Mouse (Mus musculus): ENCODE measurements around the gene Txndc17. TPM values are rescaled to one million over a fixed set of nuclear protein-coding genes. Genes with fewer than 3 reads are reported as not detected.
A peak's percentile ranks its signal among the peaks of the same experiment; 100 is the strongest.

The Txndc17 gene
- polyA plus RNA-seq, 2 experiments from 2014 or later: 86.0 to 99.9 TPM

GRCm38 (mm10) chr11:72223414-72223813 is 16.1 kb downstream of the Txndc17 start:
- ATAC-seq: no peak

GRCm38 (mm10) chr11:72224865-72225264 is 17.5 kb downstream of the Txndc17 start:
- peak; percentile 76 for ATAC-seq

DNA sequence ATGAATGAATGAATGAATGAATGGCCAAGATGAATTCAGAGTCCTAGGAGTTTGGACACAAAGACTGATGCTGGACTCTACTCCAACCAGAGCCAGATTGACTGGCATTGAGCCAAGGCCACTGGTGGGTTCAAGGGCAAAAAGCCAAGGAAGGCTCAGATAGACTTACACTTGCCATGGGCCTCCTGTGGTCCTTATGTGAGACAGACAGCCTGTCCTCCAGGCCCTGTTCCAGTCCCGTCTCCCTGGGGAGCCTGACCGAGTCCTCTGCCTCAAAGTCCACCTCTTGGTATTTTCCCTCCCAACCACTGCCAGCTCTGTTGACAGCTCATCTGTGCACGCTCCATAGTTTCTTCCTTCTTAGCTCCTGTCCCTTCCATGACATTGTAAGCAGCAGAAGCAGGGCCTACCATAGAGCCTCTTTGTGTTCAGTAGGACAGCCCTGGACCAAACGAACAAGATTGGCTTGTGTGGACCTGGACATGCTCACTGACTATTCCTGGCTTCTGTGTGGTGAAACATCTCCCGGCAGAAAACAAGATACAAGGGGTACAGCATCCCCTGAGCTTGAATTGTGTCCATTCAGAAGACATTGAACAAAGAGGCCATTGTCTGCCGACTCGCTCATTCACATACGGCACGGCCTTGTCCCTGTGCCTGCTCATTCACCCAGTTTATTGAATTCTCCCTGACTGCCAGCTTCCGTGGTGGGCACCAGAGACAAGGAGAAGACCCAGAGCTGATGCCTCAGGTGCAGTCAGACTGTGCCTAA is 18.9 kb downstream of the Txndc17 start:
- no peak for ATAC-seq

- ATAC-seq: no peak
Observed at GRCm38 (mm10) chr11:72226901-72227300, 19.6 kb downstream of the Txndc17 start.

GRCm38 (mm10) chr11:72228513-72228912 is 21.2 kb downstream of the Txndc17 start:
- no peak for ATAC-seq

- no peak for ATAC-seq
Observed at GRCm38 (mm10) chr11:72232068-72232467, 24.7 kb downstream of the Txndc17 start.

GRCm38 (mm10) chr11:72232991-72233390 is 25.6 kb downstream of the Txndc17 start:
- ATAC-seq: no peak

- ATAC-seq: no peak
Observed at GRCm38 (mm10) chr11:72234013-72234412, 26.7 kb downstream of the Txndc17 start.

DNA sequence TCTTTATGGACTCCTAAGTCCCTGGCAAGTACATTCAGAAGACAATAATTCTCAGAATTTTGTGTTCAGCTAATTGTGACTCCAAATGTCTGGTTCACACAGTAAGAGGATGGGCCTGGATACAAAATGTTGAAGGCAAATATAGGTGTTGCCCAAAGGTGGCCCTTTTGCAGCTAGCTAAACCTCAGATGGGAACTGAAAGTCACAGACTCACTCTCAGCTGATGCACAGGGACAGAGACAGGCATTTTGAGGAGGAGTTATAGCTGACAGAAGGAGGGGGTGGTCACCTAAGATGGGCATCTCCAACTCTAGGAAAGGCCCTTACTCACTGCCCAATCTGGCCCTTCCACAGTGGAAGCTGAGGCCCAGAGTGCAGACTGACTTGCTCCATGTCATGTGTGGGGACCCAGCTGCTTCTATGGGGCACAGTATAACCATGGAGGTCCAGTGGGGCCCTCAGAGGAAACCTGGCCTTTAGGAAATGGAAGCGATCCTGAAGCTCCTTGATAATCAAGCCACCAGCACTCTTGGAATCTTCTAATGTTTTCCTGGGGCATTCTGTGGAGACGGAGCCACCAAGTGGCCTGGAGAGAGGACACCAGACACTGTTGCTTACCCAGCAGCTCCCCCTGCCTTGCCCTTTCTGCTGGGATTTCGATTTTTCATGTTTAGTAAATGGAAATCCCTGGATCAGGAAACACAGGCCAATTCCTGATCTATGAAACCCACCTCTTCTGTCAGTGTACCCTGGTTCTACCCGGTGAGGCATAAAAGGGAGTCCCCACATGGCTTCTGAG is 32.9 kb downstream of the Txndc17 start:
- no peak for ATAC-seq

GRCm38 (mm10) chr11:72245196-72245753 is 37.9 kb downstream of the Txndc17 start:
- ATAC-seq: no peak

GRCm38 (mm10) chr11:72255629-72256028 is 48.3 kb downstream of the Txndc17 start:
- ATAC-seq: no peak

- ATAC-seq: no peak
Observed at GRCm38 (mm10) chr11:72256441-72256840, 49.1 kb downstream of the Txndc17 start.

Other genes with a start within 250 kb of the Txndc17 start
- not detected for gene Aipl1, start 170.0 kb upstream of the Txndc17 start, polyA plus RNA-seq (2017; shearing (Covaris generic))
- 1 to 10 TPM; 1.8 to 5.1 TPM for gene Pimreg, start 165.5 kb upstream of the Txndc17 start, polyA plus RNA-seq (2017; shearing (Covaris generic))
- under 1 TPM in 1 of 2 experiments, not detected in 1; 0.11 TPM for gene Pitpnm3, start 71.8 kb upstream of the Txndc17 start, polyA plus RNA-seq (2017; shearing (Covaris generic))
- gene Gm43951, start 707 bp upstream of the Txndc17 start, polyA plus RNA-seq (2017; shearing (Covaris generic)): not detected
- gene 4933427D14Rik, start 88 bp upstream of the Txndc17 start, polyA plus RNA-seq (2017; shearing (Covaris generic)): 10 to 100 TPM; 19.2 to 24.4 TPM
- 10 to 100 TPM; 17.9 to 19.9 TPM for gene Med31, start 8.0 kb downstream of the Txndc17 start, polyA plus RNA-seq (2017; shearing (Covaris generic))
- not detected for gene Slc13a5, start 59.7 kb downstream of the Txndc17 start, polyA plus RNA-seq (2017; shearing (Covaris generic))
- 100 to 1,000 TPM in 1 of 2 experiments, 10 to 100 TPM in 1; 97.3 to 116 TPM for gene Xaf1, start 94.1 kb downstream of the Txndc17 start, polyA plus RNA-seq (2017; shearing (Covaris generic))
- gene Fbxo39, start 106.9 kb downstream of the Txndc17 start, polyA plus RNA-seq (2017; shearing (Covaris generic)): under 1 TPM in 1 of 2 experiments, not detected in 1; 0.96 TPM
- not detected for gene Tekt1, start 154.9 kb downstream of the Txndc17 start, polyA plus RNA-seq (2017; shearing (Covaris generic))
- under 1 TPM in 1 of 2 experiments, not detected in 1; 0.23 TPM for gene Smtnl2, start 204.2 kb downstream of the Txndc17 start, polyA plus RNA-seq (2017; shearing (Covaris generic))
- gene Ggt6, start 228.0 kb downstream of the Txndc17 start, polyA plus RNA-seq (2017; shearing (Covaris generic)): not detected
- gene Mybbp1a, start 233.8 kb downstream of the Txndc17 start, polyA plus RNA-seq (2017; shearing (Covaris generic)): 100 to 1,000 TPM in 1 of 2 experiments, 10 to 100 TPM in 1; 73.7 to 102 TPM